Mouse (Mus musculus): Measurements from ENCODE around the gene Sf3b5. TPM values are rescaled to one million over a fixed set of nuclear protein-coding genes. Genes with fewer than 3 reads are reported as not detected.

Gene Sf3b5
- 35.0 and 35.4 TPM in 2 replicates for polyA plus RNA-seq (2015; fragmentation: Nextera tagmentation; extraction: Ambion mirVana)

- Histone ChIP-seq H3K36me3 (no peaks in the 10 kb centered on the region), H3K4me1 (peaks cover 11% of the 10 kb centered on the region), H3K27me3 (no peaks in the 10 kb centered on the region), H3K27ac (replicated peaks) (no peak within 1 kb of the TSS), H3K4me2 (replicated peaks) (no peak within 1 kb of the TSS), H3K4me3 (replicated peaks) (no peak within 1 kb of the TSS), H3K9me3 (replicated peaks) (no peaks in the 10 kb centered on the region), H3K9ac (no peak within 1 kb of the TSS)
- WGBS: 96% methylated on average over 3 of the region's 3 CpGs
- ATAC-seq (ENCODE audit: insufficient number of reproducible peaks, low FRiP score, low TSS enrichment, low read depth): no peak
Measured at GRCm38 (mm10) chr10:13005043-13005442, at the start of gene Sf3b5. Gene Sf3b5 (plus strand): TSS chr10:13005343.

- H3K4me2 ChIP-seq (replicated peaks): no peak overlapping the region
- no peaks in the 10 kb centered on the region for H3K9me3 ChIP-seq (replicated peaks)
- H3K27ac ChIP-seq (replicated peaks): no peak overlapping the region
- no peaks in the 10 kb centered on the region for H3K27me3 ChIP-seq
- no peak overlapping the region for H3K4me3 ChIP-seq (replicated peaks)
- ATAC-seq (ENCODE audit: insufficient number of reproducible peaks, low FRiP score, low TSS enrichment, low read depth): no peak
- WGBS: 54% methylated on average over 1 of the region's 1 CpGs
- H3K9ac ChIP-seq: no peak overlapping the region
- H3K4me1 ChIP-seq: no peaks in the 10 kb centered on the region
- no peaks in the 10 kb centered on the region for H3K36me3 ChIP-seq
Measured at GRCm38 (mm10) chr10:12955831-12956230, 49.3 kb upstream of the Sf3b5 start.

- WGBS: 71% methylated on average over 4 of the region's 4 CpGs
- no peak overlapping the region for H3K4me2 ChIP-seq (replicated peaks)
Measured at GRCm38 (mm10) chr10:12957271-12957670, 47.9 kb upstream of the Sf3b5 start.

GRCm38 (mm10) chr10:12961546-12961945 is 43.6 kb upstream of the Sf3b5 start:
- no peak overlapping the region for H3K27ac ChIP-seq (replicated peaks)
- no peak overlapping the region for H3K9ac ChIP-seq
- no peaks in the 10 kb centered on the region for H3K4me1 ChIP-seq
- H3K9me3 ChIP-seq (replicated peaks): no peaks in the 10 kb centered on the region
- no peak overlapping the region for H3K4me2 ChIP-seq (replicated peaks)
- H3K4me3 ChIP-seq (replicated peaks): no peak overlapping the region
- WGBS: 87% methylated on average over 8 of the region's 8 CpGs
- ATAC-seq (ENCODE audit: insufficient number of reproducible peaks, low FRiP score, low TSS enrichment, low read depth): no peak
- no peaks in the 10 kb centered on the region for H3K36me3 ChIP-seq
- no peaks in the 10 kb centered on the region for H3K27me3 ChIP-seq

More at GRCm38 (mm10) chr10:12957271-12957670, 47.9 kb upstream of the Sf3b5 start:
- Histone ChIP-seq H3K4me3 (replicated peaks) (no peak overlapping the region), H3K27ac (replicated peaks) (no peak overlapping the region), H3K9me3 (replicated peaks) (no peaks in the 10 kb centered on the region), H3K27me3 (no peaks in the 10 kb centered on the region), H3K4me1 (no peaks in the 10 kb centered on the region), H3K9ac (no peak overlapping the region), H3K36me3 (no peaks in the 10 kb centered on the region)
- ATAC-seq (ENCODE audit: insufficient number of reproducible peaks, low FRiP score, low TSS enrichment, low read depth): no peak

- Histone ChIP-seq H3K4me2 (replicated peaks) (no peak overlapping the region), H3K4me3 (replicated peaks) (no peak overlapping the region), H3K4me1 (no peaks in the 10 kb centered on the region), H3K27ac (replicated peaks) (no peak overlapping the region), H3K9me3 (replicated peaks) (no peaks in the 10 kb centered on the region), H3K27me3 (no peaks in the 10 kb centered on the region), H3K36me3 (no peaks in the 10 kb centered on the region), H3K9ac (no peak overlapping the region)
- ATAC-seq (ENCODE audit: insufficient number of reproducible peaks, low FRiP score, low TSS enrichment, low read depth): no peak
Measured at GRCm38 (mm10) chr10:12962238-12962637, 42.9 kb upstream of the Sf3b5 start.

- Histone ChIP-seq H3K27me3 (no peaks in the 10 kb centered on the region), H3K27ac (replicated peaks) (no peak overlapping the region), H3K4me1 (no peaks in the 10 kb centered on the region), H3K4me2 (replicated peaks) (peak overlapping the region; percentile 87), H3K9me3 (replicated peaks) (no peaks in the 10 kb centered on the region), H3K9ac (peak overlapping the region; percentile 48), H3K36me3 (no peaks in the 10 kb centered on the region), H3K4me3 (replicated peaks) (peak overlapping the region; percentile 72)
- ATAC-seq (ENCODE audit: insufficient number of reproducible peaks, low FRiP score, low TSS enrichment, low read depth): peak; percentile 46; the same call in 1 of the 2 replicates
- 6% methylated on average over 29 of the region's 29 CpGs for WGBS
Measured at GRCm38 (mm10) chr10:12963362-12964147, 41.6 kb upstream of the Sf3b5 start.

- peak within 1 kb of the TSS; percentile 87 for H3K4me2 ChIP-seq (replicated peaks)
- WGBS: 4% methylated on average over 56 of the region's 56 CpGs
- peak within 1 kb of the TSS; percentile 48 for H3K9ac ChIP-seq
- H3K9me3 ChIP-seq (replicated peaks): no peaks in the 10 kb centered on the region
- H3K4me1 ChIP-seq: no peaks in the 10 kb centered on the region
- no peak within 1 kb of the TSS for H3K27ac ChIP-seq (replicated peaks)
- no peaks in the 10 kb centered on the region for H3K27me3 ChIP-seq
- peak within 1 kb of the TSS; percentile 72 for H3K4me3 ChIP-seq (replicated peaks)
- ATAC-seq (ENCODE audit: insufficient number of reproducible peaks, low FRiP score, low TSS enrichment, low read depth): peak; percentile 79
- no peaks in the 10 kb centered on the region for H3K36me3 ChIP-seq
Measured at GRCm38 (mm10) chr10:12964151-12965075, 40.7 kb upstream of the Sf3b5 start, which contains the start of gene Stx11. Gene Stx11 (minus strand): TSS chr10:12964298.

GRCm38 (mm10) chr10:12965669-12966180 is 39.4 kb upstream of the Sf3b5 start:
- no peak for ATAC-seq (ENCODE audit: insufficient number of reproducible peaks, low FRiP score, low TSS enrichment, low read depth)
- Histone ChIP-seq H3K9me3 (replicated peaks) (no peaks in the 10 kb centered on the region), H3K36me3 (no peaks in the 10 kb centered on the region), H3K4me1 (no peaks in the 10 kb centered on the region), H3K4me3 (replicated peaks) (no peak overlapping the region), H3K27me3 (no peaks in the 10 kb centered on the region), H3K4me2 (replicated peaks) (no peak overlapping the region), H3K27ac (replicated peaks) (no peak overlapping the region), H3K9ac (no peak overlapping the region)
- 69% methylated on average over 5 of the region's 5 CpGs for WGBS

- 82% methylated on average over 6 of the region's 6 CpGs for WGBS
- H3K27me3 ChIP-seq: no peaks in the 10 kb centered on the region
- no peaks in the 10 kb centered on the region for H3K9me3 ChIP-seq (replicated peaks)
- no peak overlapping the region for H3K9ac ChIP-seq
- H3K4me2 ChIP-seq (replicated peaks): no peak overlapping the region
- no peaks in the 10 kb centered on the region for H3K36me3 ChIP-seq
- no peak overlapping the region for H3K27ac ChIP-seq (replicated peaks)
- no peak overlapping the region for H3K4me3 ChIP-seq (replicated peaks)
- ATAC-seq (ENCODE audit: insufficient number of reproducible peaks, low FRiP score, low TSS enrichment, low read depth): no peak
- H3K4me1 ChIP-seq: no peaks in the 10 kb centered on the region
Measured at GRCm38 (mm10) chr10:12974572-12974971, 30.6 kb upstream of the Sf3b5 start.

GRCm38 (mm10) chr10:12975461-12975860 is 29.7 kb upstream of the Sf3b5 start:
- no peak for ATAC-seq (ENCODE audit: insufficient number of reproducible peaks, low FRiP score, low TSS enrichment, low read depth)
- H3K4me1 ChIP-seq: no peaks in the 10 kb centered on the region
- H3K9ac ChIP-seq: no peak overlapping the region
- no peaks in the 10 kb centered on the region for H3K9me3 ChIP-seq (replicated peaks)
- H3K4me2 ChIP-seq (replicated peaks): no peak overlapping the region
- H3K27me3 ChIP-seq: no peaks in the 10 kb centered on the region
- H3K36me3 ChIP-seq: no peaks in the 10 kb centered on the region
- H3K4me3 ChIP-seq (replicated peaks): no peak overlapping the region
- 80% methylated on average over 3 of the region's 3 CpGs for WGBS
- H3K27ac ChIP-seq (replicated peaks): no peak overlapping the region

- Histone ChIP-seq H3K9ac (no peak overlapping the region), H3K4me3 (replicated peaks) (no peak overlapping the region), H3K36me3 (no peaks in the 10 kb centered on the region), H3K27ac (replicated peaks) (no peak overlapping the region), H3K9me3 (replicated peaks) (no peaks in the 10 kb centered on the region), H3K4me2 (replicated peaks) (no peak overlapping the region), H3K27me3 (no peaks in the 10 kb centered on the region), H3K4me1 (no peaks in the 10 kb centered on the region)
- ATAC-seq (ENCODE audit: insufficient number of reproducible peaks, low FRiP score, low TSS enrichment, low read depth): no peak
- 91% methylated on average over 7 of the region's 7 CpGs for WGBS
Measured at GRCm38 (mm10) chr10:12975957-12976356, 29.2 kb upstream of the Sf3b5 start.

Data from embryonic facial prominence, embryonic 15.5 days (tissue).